Comparison of ENCODE assay signal across 13 mouse cellular contexts in genomic region chr12:5239451-5240245, GRCm38 (mm10).
DNase-seq lines count a peak whose midpoint lies in the region; ATAC-seq lines count a peak whose summit lies in the region.
"Had no signal": no experiment of that assay in that cellular context is flagged by ENCODE, and none has a peak within 500 bp of the region (broad histone marks: within the 10 kb centered on the region; RNA-seq: fewer than 3 reads in every experiment).

No protein-coding gene starts in this region.

- H3K36me3 ChIP-seq in forebrain, embryonic 11.5 days (ENCODE audit: control insufficient read depth, insufficient read depth, low read length) = no peaks in the 10 kb centered on the region
- H3K36me3 ChIP-seq in hindbrain, embryonic 16.5 days (ENCODE audit: control insufficient read depth, insufficient read depth, low read length) = no peaks in the 10 kb centered on the region
- no peaks in the 10 kb centered on the region for H3K36me3 ChIP-seq in midbrain, embryonic 14.5 days (ENCODE audit: control insufficient read depth, insufficient read depth, low read length)

- no peak overlapping the region for H3K4me3 ChIP-seq in forebrain, embryonic 11.5 days (ENCODE audit: low read depth, low read length)
- H3K4me3 ChIP-seq in hindbrain, embryonic 16.5 days (ENCODE audit: low read length) = no peak overlapping the region
- H3K4me3 ChIP-seq in midbrain, embryonic 14.5 days (replicated peaks; ENCODE audit: low read depth, low read length) = no peak overlapping the region

- H3K9ac ChIP-seq in forebrain, embryonic 11.5 days (ENCODE audit: low read length) = no peak overlapping the region
- H3K9ac ChIP-seq in hindbrain, embryonic 16.5 days (ENCODE audit: low read depth, low read length) = no peak overlapping the region
- no peak overlapping the region for H3K9ac ChIP-seq in midbrain, embryonic 14.5 days (replicated peaks; ENCODE audit: low read length)
- H3K9ac ChIP-seq: liver, embryonic 14.5 days had no signal

- H3K4me1 ChIP-seq in forebrain, embryonic 11.5 days (replicated peaks; ENCODE audit: control insufficient read depth, insufficient read depth, low read length) = peaks cover 7% of the 10 kb centered on the region
- H3K4me1 ChIP-seq in hindbrain, embryonic 16.5 days (ENCODE audit: control insufficient read depth, insufficient read depth, low read depth, low read length) = peaks cover 22% of the 10 kb centered on the region
- peaks cover 7% of the 10 kb centered on the region; the same call in 1 of the 2 replicates for H3K4me1 ChIP-seq in midbrain, embryonic 14.5 days (ENCODE audit: control insufficient read depth, insufficient read depth, low read length)

- no peaks in the 10 kb centered on the region for H3K9me3 ChIP-seq in forebrain, embryonic 11.5 days (ENCODE audit: control insufficient read depth, low read length)
- no peaks in the 10 kb centered on the region for H3K9me3 ChIP-seq in hindbrain, embryonic 16.5 days (ENCODE audit: control insufficient read depth, low read length)
- no peaks in the 10 kb centered on the region for H3K9me3 ChIP-seq in midbrain, embryonic 14.5 days (ENCODE audit: control insufficient read depth, low read length)

- H3K4me2 ChIP-seq in forebrain, embryonic 11.5 days (ENCODE audit: low read depth, low read length, severe bottlenecking) = no peak overlapping the region
- no peak overlapping the region for H3K4me2 ChIP-seq in hindbrain, embryonic 16.5 days (ENCODE audit: low read length)
- H3K4me2 ChIP-seq in midbrain, embryonic 14.5 days (ENCODE audit: low read length) = no peak overlapping the region

- DNase-seq in embryo, embryonic 10.5 days (ENCODE audit: low spot score) = peak; percentile 34
- no peak for DNase-seq in embryo, embryonic 10 days (ENCODE audit: low spot score)
- DNase-seq in forebrain, embryonic 11.5 days (ENCODE audit: low spot score) = no peak
- DNase-seq in midbrain, embryonic 14.5 days = peak; percentile 36
- no peak for DNase-seq in kidney, postnatal 14 days
- DNase-seq in urinary bladder, postnatal 25 days (ENCODE audit: low spot score) = no peak
- DNase-seq: cerebellum, adult 8-10 months; right cerebral cortex, postnatal 4 days had no signal

- no peaks in the 10 kb centered on the region for H3K27me3 ChIP-seq in forebrain, embryonic 11.5 days (ENCODE audit: control insufficient read depth, insufficient read depth, low read length)
- H3K27me3 ChIP-seq in hindbrain, embryonic 16.5 days (replicated peaks; ENCODE audit: control insufficient read depth, insufficient read depth, low read length) = no peaks in the 10 kb centered on the region
- no peaks in the 10 kb centered on the region for H3K27me3 ChIP-seq in midbrain, embryonic 14.5 days (ENCODE audit: control insufficient read depth, insufficient read depth, low read length)

- no peak overlapping the region for H3K27ac ChIP-seq in forebrain, embryonic 11.5 days (ENCODE audit: low read depth, low read length)
- H3K27ac ChIP-seq in hindbrain, embryonic 16.5 days (ENCODE audit: low read depth, low read length) = no peak overlapping the region
- 0 out of 2 replicates have a peak overlapping the region, but pooled peaks have one; percentile 8 for H3K27ac ChIP-seq in midbrain, embryonic 14.5 days (replicated peaks; ENCODE audit: low read depth, low read length)
- H3K27ac ChIP-seq: liver, embryonic 14.5 days; macrophage had no signal

- 51% methylated on average over 17 of the region's 17 CpGs for WGBS in forebrain, embryonic 11.5 days
- 48% methylated on average over 17 of the region's 17 CpGs for WGBS in hindbrain, embryonic 16.5 days
- WGBS in midbrain, embryonic 14.5 days = 67% methylated on average over 17 of the region's 17 CpGs

- peak; percentile 75 for ATAC-seq in forebrain, embryonic 11.5 days (replicated peaks; ENCODE audit: low FRiP score)
- peak; percentile 57; the same call in 1 of the 2 replicates for ATAC-seq in hindbrain, embryonic 16.5 days
- no peak for ATAC-seq in midbrain, embryonic 14.5 days (ENCODE audit: low FRiP score, low TSS enrichment)
- ATAC-seq in cerebellum, adult (ENCODE audit: insufficient number of reproducible peaks, low FRiP score, low TSS enrichment) = no peak
- ATAC-seq: inflammation-experienced regulatory T-cells, adult 6 months had no signal

Comparison
In these comparisons a context has a peak if more than half of its experiments do, and no peak if none do; other contexts are left out.
1. DNase-seq: peak in embryo, embryonic 10.5 days (single experiment) and midbrain, embryonic 14.5 days (single experiment); none in embryo, embryonic 10 days (single experiment), forebrain, embryonic 11.5 days (single experiment), kidney, postnatal 14 days (single experiment) and urinary bladder, postnatal 25 days (single experiment).
2. ATAC-seq: peak in forebrain, embryonic 11.5 days (single experiment) and hindbrain, embryonic 16.5 days (single experiment); none in midbrain, embryonic 14.5 days (single experiment) and cerebellum, adult (single experiment).